Mouse (Mus musculus) thymus, postnatal 36 days (tissue): ENCODE results near the gene Fmnl2.

Experiments used
- DNase-seq, 2 experiments: peaks; one replicate each; pipeline ENCODE4 v3.0.0; 2022; ENCODE audit warnings: mixed read lengths in 2 of 2

The Fmnl2 gene

DNA sequence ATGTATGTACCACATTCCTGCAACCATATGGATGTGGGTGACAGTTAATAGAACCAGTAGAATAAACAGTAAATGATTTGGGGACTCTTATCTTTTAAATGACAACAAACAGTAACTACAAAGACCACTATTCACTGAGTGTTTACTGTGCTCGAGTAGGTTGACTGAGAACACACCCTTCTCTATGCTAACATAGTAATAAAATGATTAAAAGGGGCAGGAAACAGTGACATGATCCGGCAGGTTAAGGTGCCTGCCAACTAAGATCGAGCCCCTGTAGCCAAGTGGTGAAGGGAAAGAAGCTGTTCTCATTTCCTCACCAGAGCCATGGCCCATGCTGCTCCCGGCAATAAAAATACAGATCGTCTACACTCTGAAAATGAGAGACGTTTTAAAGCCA lies 271.4 kb downstream of the Fmnl2 start:
- DNase-seq, result no peak

GRCm38 (mm10) chr2:53131567-53131966 lies 273.9 kb downstream of the Fmnl2 start:
- no peak for DNase-seq

GRCm38 (mm10) chr2:53146852-53147251 lies 289.2 kb downstream of the Fmnl2 start:
- DNase-seq, result no peak

GRCm38 (mm10) chr2:53173966-53174365 lies 316.3 kb downstream of the Fmnl2 start:
- DNase-seq, result no peak

DNA sequence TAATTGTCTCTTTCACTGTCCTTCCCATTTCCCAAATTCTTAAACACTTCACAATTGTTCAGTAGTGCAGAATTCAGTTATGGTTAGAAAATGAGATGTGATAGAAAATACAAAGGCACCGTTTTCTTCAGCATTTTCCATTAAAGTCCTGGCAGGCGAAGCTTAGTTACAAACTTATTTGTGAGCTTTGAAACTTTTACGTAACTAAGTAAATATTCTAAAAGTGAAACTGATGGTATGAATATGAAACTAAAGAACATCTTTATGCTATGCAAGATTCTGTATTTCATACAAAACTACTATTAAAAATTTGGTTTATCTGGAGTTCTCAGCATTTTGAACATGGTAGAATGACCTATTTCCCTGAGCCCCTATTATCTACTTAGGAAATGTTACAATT lies 321.3 kb downstream of the Fmnl2 start:
- no peak for DNase-seq

DNA sequence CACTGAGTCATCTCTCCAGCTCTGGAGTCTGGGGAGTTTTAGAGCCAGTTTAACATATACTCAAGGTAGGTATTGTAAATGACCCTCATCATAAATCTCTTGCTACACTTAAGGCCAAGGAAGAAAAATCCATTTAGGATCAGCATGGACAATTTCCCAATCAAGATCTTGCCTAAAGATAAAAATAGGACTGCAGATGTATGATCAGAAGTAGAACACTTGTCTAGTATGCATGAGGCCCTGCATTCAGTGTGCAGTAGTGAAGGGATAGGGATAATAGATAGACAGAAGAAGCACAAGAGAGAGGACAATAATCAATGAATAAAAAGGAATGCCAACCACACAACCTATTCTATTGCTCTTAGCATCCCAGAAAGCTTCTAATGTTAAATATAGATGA lies 322.2 kb downstream of the Fmnl2 start:
- no peak for DNase-seq
